Comparison of ENCODE assay signal across 23 mouse cellular contexts in the genomic region with DNA sequence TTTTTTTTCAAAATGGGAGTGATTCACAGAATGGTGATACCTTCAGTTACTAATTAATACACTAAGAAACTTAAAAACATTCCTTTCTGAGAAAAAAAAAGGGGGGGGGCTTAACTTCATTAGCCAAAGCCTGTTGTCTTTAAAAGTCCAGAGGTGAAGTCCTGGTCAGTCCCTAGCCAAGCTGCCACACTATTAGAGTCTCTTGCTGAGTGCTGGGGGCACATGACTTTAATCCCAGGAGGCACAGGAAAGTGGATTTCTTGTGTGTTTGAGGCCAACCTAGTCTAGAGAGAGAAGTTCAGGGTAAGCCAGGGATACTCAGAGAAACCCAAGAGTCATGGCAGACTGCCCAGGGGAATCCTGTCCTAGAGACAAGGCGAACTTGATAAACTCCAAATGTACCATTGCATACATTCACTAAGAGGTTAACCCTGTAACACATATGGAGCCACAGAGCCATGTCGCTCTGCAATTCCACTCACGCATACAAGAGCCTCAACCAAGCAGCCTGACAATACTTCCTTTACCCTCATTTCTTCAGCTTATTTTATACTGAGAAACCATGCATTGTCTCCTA. TPM values are rescaled to one million over a fixed set of nuclear protein-coding genes. Genes with fewer than 3 reads are reported as not detected.
DNase-seq lines count a peak whose midpoint lies in the region; ATAC-seq and TF ChIP-seq lines count a peak whose summit lies in the region.
"Had no signal": no experiment of that assay in that cellular context is flagged by ENCODE, and none has a peak within 500 bp of the region (broad histone marks: within the 10 kb centered on the region; RNA-seq: fewer than 3 reads in every experiment).

No protein-coding gene starts in this region.

- 53% methylated on average over 3 of the region's 3 CpGs for WGBS in lung, embryonic 15.5 days
- 82% methylated on average over 3 of the region's 3 CpGs for WGBS in lung, adult 2 months
- 80% methylated on average over 3 of the region's 3 CpGs for whole genome bisulfite sequencing in forebrain, embryonic 15.5 days

- no peak overlapping the region for H3K9ac ChIP-seq in lung, embryonic 15.5 days
- no peak overlapping the region for H3K9ac ChIP-seq in forebrain, embryonic 15.5 days (replicated peaks)
- H3K9ac ChIP-seq: embryonic facial prominence, embryonic 12.5 days; heart, embryonic 13.5 days; hindbrain, embryonic 12.5 days had no signal

- no peaks in the 10 kb centered on the region for H3K27me3 ChIP-seq in lung, embryonic 15.5 days
- no peaks in the 10 kb centered on the region for H3K27me3 ChIP-seq in forebrain, embryonic 15.5 days
- H3K27me3 ChIP-seq: embryonic facial prominence, embryonic 12.5 days; heart, embryonic 13.5 days; hindbrain, embryonic 12.5 days had no signal

- H3K36me3 ChIP-seq in lung, embryonic 15.5 days = no peaks in the 10 kb centered on the region
- H3K36me3 ChIP-seq in forebrain, embryonic 15.5 days = no peaks in the 10 kb centered on the region
- H3K36me3 ChIP-seq: embryonic facial prominence, embryonic 12.5 days; G1E; heart, embryonic 13.5 days; hindbrain, embryonic 12.5 days had no signal

- no peak overlapping the region for H3K27ac ChIP-seq in lung, embryonic 15.5 days
- H3K27ac ChIP-seq in forebrain, embryonic 15.5 days (replicated peaks) = no peak overlapping the region
- H3K27ac ChIP-seq: embryonic facial prominence, embryonic 12.5 days; heart, adult 2 months; heart, embryonic 13.5 days; hindbrain, embryonic 12.5 days had no signal

- H3K9me3 ChIP-seq in lung, embryonic 15.5 days = no peaks in the 10 kb centered on the region
- no peaks in the 10 kb centered on the region for H3K9me3 ChIP-seq in forebrain, embryonic 15.5 days
- H3K9me3 ChIP-seq: embryonic facial prominence, embryonic 12.5 days; G1E; heart, embryonic 13.5 days; hindbrain, embryonic 12.5 days had no signal

- peak; percentile 47 for DNase-seq in kidney, adult 9 months
- no peak for DNase-seq in kidney, adult 18-20 months
- DNase-seq in lung, adult 2 months = no peak
- DNase-seq in 3T3-L1 (ENCODE audit: low read depth, low spot score) (peak; percentile 6), NIH3T3 (ENCODE audit: low read depth) (peak; percentile 21)
- DNase-seq: adrenal gland, postnatal 14 days; B cell, adult 2 months; cerebellum, adult 11-12 months; cerebellum, adult 9-10 months; cerebellum, postnatal 25 days; gastrocnemius, postnatal 10 days; heart, adult 2 months; heart, postnatal 10 days; heart, postnatal 4 days had no signal

- H3K4me3 ChIP-seq in lung, embryonic 15.5 days = no peak overlapping the region
- H3K4me3 ChIP-seq in lung, adult 2 months (replicated peaks; ENCODE audit: extremely low read depth, low read depth, low read length) = no peak overlapping the region
- no peak overlapping the region for H3K4me3 ChIP-seq in forebrain, embryonic 15.5 days
- H3K4me3 ChIP-seq: embryonic facial prominence, embryonic 12.5 days; heart, adult 2 months; heart, embryonic 13.5 days; hindbrain, embryonic 12.5 days had no signal

- no peak for TF ChIP-seq POLR2A in lung, adult 2 months (IDR thresholded peaks at IDR 0.05; ENCODE audit: borderline replicate concordance, extremely low read depth, low read depth, low read length)

- no peak for TF ChIP-seq CTCF in lung, adult 2 months (IDR thresholded peaks at IDR 0.05; ENCODE audit: insufficient read depth, low read length)

- H3K4me2 ChIP-seq in lung, embryonic 15.5 days = no peak overlapping the region
- H3K4me2 ChIP-seq in forebrain, embryonic 15.5 days (replicated peaks) = no peak overlapping the region
- H3K4me2 ChIP-seq: embryonic facial prominence, embryonic 12.5 days; heart, embryonic 13.5 days; hindbrain, embryonic 12.5 days had no signal

- peaks cover 14% of the 10 kb centered on the region for H3K4me1 ChIP-seq in lung, embryonic 15.5 days
- H3K4me1 ChIP-seq in lung, adult 2 months (ENCODE audit: control insufficient read depth, insufficient read depth, low read length) = peaks cover 6% of the 10 kb centered on the region; the same call in 1 of the 2 replicates
- H3K4me1 ChIP-seq in forebrain, embryonic 15.5 days = peaks cover 4% of the 10 kb centered on the region

- peak; percentile 47; the same call in 1 of the 2 replicates for ATAC-seq in lung, embryonic 15.5 days (ENCODE audit: borderline replicate concordance, extremely low read depth, low FRiP score, low TSS enrichment)
- ATAC-seq in forebrain, embryonic 15.5 days (replicated peaks) = no peak
- ATAC-seq: CD4-positive, CD25-positive, alpha-beta regulatory T cell, adult 4 months; forebrain, embryonic 16.5 days; hindbrain, embryonic 16.5 days had no signal

RNA-seq across cellular contexts. Expression of a gene that starts 5.6 kb away (rescaled TPM):
- 9.8 and 10.1 TPM in 2 replicates for polyA plus RNA-seq in lung, embryonic 15.5 days (2015; fragmentation: Nextera tagmentation; extraction: Ambion mirVana)
- 9.7 and 10.1 TPM in 2 replicates for polyA plus RNA-seq in lung, adult 2 months (2012; rRNA removed)
- polyA plus RNA-seq in forebrain, embryonic 15.5 days (2015; fragmentation: Nextera tagmentation; extraction: Ambion mirVana) = 3.1 and 3.5 TPM in 2 replicates
- polyA plus RNA-seq: G1E had no signal

Comparison
In these comparisons a context has a peak if more than half of its experiments do, and no peak if none do; other contexts are left out.
1. DNase-seq: peak in kidney, adult 9 months (single experiment), 3T3-L1 (single experiment) and NIH3T3 (single experiment); none in kidney, adult 18-20 months (single experiment) and lung, adult 2 months (single experiment).